Mouse (Mus musculus): ENCODE results near the gene Aatk.

The Aatk gene

DNA sequence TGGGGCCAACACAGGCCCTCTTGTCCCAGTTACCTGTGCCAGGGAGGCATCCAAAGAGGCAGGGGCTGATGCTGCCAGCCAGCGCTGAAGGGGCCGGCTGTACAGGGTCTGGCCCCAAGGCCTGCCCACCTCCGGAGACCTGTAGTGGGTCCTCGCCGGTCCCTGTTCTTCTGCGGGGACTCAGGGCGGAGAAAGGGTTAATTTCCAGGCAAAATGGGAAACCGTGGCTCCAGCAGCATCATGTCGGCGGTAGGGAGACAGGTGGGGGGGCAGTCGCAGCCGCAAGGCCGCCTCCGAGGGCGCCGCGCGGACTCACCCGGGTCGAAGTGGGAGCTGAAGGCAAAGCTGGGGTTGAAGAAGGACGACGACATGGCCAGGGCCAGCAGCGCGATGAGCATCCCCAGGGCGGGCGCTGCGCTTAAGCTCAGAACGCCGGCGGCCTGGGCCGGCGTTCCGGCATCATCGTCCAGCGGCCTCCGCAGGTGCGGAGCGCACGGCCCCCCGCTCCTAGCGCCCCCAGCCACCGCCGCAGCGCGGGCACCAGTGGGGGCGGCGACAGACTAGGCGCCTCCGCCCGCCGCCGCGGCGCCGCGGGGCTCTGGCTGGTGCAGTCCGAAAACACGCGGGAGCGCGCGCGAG is at the start of gene Aatk:
Gene Aatk (minus strand): TSS at position 615 of the 639 bp plus-strand sequence.
- no peak for DNase-seq

DNA sequence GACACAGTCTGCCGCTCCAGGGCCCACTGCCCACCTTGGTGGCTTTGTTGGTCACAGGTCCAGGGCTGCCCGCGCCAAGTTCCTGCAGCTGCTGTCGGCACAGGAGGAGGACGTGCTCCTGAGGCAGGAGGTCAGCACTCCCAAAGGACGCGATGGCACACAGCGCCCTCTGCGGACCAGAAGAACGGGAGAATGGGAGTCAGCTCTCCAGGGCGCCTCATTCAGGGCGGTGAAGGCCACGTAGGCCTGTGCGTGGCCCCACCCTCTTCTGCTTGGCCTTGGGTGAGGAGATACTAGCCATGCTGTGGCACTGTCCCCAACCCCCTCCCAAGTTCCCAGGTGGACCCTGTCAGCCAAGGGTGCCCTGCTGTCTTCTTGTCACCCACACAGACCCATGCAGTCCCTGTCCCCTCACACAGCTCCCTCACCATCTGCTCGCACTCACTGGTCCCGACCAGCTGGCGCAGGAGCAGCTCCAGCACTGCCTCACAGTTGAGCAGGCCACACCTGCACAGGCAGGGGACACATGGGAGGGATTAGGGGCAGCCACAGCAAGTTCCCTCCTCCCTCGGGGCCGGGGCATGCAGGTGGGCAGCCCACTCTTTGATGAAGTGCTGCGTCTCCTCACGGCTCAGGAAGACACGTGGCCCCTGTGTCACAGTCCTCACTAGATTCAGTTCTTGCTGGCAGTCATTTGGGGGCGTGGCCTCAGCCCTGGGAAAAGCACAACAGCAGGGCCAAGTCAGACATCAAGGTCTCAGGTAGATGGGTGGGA is 46.0 kb upstream of the Aatk start:
- no peak for DNase-seq

DNA sequence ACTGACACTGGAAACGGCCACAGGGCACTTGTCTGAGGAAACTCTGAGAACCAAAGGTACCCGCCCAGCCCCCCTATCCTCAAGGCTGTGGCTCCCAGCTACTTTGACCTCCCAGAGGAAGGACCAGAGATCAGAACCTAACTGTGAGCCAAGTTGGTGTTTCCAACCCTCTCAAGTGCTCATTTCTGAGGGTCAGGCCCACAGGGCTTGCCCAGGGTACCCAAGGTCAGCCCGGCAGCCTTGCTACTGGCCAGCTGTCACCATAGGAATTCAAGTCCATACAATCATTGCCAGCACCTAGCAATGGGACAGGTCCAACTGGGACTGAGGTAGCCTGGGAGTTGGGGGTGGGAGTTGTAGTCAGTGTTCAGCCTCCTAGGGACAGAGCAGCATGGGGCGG is 43.7 kb upstream of the Aatk start:
- DNase-seq = no peak

DNA sequence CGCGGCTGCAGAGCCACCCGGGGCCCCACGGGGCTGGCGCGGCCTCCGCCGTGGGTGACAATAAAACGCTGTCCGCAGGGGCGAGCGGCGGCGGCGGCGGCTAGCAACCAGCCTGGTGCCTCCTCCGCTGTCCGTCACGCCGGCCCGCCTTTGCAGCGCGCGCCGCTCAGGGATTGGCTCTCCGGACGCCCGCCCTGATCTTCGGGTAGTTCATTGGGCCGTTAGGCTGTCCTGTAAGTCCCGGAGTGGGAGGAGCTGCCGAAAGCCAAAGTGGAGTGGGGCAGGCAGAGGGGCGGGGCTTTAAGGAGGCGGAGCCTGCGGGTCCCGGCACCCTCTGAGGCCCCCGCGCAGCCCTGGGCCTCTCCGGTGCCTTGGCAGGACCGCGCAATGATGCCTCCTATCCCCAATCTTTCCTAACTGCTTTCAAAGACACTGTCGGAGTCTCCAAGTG is 39.8 kb upstream of the Aatk start, which contains the start of gene Cep131:
Gene Cep131 (minus strand): TSS at position 126 of the 451 bp plus-strand sequence.
- peak; percentile 99 for DNase-seq

DNA sequence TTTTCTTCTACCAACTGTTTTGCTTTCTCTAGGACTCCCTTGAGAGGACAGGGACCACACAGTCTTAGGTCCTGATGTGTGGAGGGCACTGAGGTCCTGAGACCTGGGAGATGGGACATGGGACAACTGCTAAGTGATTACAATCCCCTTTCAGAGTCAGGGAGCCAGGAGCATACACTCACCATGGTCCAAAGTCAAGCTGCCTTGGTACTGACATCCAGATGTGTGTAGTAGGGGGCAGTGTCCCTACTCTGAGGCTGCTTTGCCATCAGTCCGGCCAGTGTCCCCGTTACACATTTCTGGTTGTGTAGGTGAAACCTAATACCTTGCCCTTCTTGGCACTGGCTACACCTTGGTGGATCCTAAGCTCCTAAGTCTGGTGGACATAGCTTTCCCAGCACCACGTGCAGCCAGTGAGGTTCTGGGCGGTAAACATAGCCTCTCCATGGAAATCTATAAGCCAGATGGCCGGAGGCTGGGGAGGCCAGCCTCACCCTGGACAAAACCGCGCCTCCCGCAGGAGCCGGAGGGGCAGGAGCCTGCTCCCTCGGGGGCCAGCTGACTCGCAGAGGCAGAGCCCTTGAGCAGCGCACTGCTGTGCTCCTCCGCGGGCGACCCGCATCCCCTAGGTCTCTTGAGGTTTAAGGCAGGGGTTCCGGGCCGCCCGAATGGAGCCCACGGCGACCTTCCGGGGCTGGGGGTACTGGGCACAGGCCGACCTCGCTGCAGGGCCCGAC is 39.1 kb upstream of the Aatk start:
- DNase-seq = no peak

DNA sequence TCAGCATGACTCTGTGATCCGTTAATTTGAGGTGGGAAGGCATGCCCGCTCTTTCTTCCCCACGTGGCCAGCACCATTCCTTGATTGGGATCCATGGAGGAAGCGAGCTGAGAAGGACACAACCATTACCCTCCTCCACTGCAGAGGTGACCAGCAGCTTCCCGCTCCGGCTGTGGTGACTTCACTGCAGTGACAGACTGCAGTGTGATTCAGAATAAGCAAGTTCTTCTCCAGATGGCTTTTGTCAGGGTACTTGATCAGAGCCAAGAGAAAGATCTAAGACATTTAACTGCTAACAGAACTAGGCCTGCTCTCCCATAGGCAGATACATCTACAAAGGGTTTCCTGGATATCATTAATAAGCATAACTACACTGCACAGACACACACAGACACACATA is 33.3 kb upstream of the Aatk start:
- DNase-seq = no peak

DNA sequence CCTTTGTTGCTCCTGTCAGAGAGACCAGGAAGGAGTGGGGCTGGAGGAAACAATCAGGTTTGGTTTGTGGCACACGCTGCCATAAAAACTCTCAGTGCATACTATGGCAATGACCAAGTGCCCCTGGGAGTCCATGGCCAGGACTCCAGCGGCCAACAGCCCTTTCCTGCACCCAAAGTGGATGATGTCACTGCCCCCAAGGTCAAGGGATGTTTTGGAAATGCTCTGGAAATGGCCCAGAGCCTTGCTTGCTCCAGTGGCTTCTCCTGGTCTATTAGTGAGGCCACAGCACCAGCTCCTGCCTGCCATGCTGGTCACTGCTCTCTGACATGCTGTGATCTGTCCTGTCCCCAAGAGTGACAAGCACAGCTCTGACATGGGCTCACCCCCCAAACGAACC is 29.2 kb upstream of the Aatk start:
- DNase-seq = no peak

DNA sequence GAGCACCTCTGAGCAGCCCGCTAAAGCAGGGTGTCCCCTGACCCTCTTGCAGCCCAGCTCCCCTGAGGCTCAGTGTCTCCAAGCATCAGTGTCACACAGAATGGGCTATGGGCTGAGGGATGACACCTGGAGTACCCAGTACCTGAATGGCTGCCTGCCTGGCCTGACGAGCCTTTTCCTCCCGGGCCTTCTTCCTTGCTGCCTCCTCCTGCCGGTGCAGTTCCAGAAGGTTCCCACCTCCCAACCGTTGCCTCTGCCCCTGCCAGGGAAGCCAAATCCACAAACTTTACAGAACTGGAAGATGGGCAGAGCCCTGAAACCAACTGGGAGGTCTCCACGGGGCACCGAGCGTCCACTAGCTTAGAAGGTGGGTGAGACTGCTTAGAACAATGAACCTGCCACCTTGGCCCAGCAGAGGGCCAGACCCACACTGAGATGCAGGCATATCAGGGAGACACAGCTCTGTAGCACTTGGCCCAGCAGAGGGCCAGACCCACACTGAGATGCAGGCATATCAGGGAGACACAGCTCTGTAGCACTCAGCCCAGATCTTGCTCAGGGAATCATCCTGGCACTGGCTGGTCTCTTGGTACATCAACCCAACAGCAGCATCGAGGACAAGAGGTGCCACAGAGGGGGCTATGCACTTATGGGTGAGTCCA is 26.1 kb upstream of the Aatk start:
- no peak for DNase-seq

DNA sequence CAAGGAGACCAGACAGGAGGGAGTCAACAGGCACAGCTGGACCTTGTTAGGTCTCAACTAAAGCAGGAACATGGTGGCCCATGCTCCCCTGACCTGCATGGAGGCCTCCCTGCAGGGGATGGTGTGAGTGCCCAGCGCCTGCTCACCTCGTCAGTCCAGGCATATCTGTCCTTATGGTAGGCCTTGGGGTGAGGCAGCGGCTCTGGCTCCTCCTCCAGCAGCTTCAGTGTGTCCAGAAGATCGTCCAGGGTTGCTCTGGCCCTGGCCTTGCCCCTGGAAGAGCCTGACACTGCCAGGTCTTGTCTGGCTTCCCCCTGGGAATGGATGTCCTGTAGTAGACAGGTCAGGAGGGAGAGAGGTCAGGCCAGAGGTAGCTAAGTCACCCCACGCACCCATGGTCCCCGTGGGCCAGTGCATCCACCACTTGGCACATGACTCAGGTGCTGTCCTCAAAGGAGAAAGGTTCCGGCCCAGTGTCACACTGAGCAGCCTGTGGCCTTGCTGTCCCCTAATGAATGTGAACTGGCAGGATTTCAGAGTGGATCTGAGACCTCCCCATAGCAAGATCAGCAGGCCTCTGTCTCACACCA is 24.9 kb upstream of the Aatk start:
- DNase-seq = no peak

DNA sequence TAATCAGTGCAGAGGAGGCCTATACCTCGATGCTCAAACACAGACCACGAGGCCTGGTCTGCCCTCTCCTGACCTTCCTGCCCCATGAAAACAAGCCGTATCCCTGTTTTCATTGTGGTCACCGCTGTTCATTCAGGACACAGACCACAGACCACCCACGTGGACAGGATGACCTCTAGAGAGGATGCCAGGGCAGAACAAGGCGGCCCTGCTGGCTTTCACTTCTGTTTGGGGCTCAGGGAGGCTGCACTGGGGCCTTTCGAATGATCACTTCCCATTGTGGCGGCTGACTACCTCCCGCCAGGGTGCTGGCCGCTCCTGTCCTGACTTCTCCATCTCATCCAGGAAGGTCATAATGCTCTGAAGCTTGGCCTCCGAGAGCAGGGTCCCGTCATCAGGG is 24.1 kb upstream of the Aatk start:
- DNase-seq = no peak

DNA sequence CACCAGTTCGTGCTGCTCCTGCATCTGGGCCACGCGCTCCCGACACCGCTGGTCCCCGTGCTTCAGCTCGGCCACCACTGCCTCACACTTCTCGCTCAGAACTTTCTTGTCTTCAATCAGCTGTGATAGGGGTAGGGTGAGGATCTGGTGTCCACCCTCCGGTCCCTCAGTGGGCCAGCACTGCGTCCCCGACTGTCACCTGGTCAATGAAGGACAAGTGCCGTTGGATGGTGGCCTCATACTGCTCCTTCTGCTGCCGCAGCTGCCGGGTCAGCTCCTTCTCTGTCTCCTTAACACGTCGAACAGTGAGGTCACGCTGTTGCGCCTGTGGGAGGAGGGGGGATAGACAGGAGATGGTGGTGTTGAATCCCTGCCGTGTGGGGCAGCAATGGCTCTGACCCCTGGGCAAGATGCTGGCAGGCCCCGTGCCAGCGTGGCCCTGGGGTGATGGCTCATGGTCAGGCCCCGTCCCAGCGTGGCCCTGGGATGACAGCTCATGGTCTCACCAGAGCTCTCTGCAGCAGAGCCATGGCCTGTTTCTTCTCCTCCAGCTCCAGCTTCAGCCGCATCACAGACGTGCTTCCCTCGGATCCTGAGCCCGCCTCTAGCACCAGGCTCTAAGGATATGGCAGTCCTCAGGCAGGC is 23.4 kb upstream of the Aatk start:
- DNase-seq = no peak

DNA sequence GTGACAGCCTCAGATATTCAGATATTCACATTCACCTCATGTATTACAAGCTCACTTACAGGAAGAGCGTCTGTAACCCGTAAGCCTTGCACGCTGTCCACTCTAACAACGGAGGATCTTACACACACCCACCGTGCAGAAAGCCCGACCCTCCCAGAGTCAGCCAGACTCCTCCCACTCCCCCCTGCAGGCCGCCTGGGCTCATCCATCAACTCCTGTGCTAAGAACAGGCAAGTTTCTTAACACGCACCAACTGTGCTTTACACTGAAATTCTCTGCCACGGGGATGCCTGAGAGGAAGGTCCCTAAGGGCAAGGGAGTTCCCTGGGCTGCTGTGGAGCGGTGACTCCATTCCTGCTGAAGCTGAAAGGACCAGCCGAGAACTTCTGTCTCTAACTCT is 22.3 kb upstream of the Aatk start:
- no peak for DNase-seq

DNA sequence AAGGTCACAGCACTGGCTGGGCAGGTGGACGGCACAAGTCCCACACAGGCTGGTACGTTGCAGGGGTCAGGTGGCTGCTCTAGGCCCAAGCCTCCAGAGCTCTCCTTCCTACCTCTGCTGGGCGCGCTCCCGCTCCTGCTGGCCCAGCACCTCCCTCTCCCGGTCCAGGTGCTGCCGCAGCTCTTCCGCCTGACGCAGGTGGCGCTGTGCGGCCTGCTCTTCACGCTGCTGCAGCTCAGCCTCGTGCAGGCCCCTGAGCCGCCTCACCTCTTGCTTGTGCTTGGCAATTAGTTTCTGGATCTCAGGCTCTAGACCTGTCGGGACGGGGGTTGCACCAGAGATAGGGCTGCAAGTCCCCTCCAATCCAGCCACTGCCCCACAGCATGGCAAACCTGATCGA is 20.9 kb upstream of the Aatk start:
- DNase-seq = no peak

DNA sequence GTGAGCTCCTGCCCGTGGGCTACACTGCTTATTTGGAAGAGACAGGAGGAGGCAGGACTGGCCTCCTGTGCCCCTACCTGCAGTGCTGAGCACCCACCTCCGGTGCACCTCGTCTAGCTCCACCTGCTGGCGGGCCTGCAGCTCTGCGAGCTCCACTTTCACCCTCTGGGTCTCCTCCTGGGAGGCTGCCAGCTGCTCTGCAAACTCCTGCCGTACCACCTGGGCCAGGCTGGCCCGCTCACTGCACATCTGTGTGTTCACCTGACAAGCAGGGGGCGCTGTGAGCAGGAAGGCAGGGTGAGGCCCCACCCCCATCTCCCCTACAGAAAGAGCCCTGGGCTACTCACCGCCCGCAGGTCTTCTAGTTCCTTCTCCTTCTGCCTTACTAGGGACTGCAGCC is 18.3 kb upstream of the Aatk start:
- DNase-seq = no peak

DNA sequence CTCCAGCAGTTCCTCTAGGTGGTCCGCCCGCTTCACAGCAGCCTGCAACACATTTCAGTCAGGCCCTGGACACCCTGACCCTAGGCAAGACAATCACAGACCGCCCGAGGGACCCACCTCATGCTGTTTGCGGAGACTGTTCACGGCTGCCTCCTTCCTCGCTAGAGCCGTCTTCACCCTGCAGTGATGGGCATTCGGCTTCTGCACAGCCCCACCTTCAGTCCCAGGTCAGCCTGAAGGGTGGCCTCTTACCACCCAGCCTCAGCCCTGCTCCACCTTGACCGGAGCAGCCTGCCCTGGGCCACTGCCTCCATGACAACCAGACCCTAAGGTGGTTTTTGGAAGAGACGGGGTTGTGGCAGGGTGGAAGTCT is 17.7 kb upstream of the Aatk start:
- DNase-seq = no peak

DNA sequence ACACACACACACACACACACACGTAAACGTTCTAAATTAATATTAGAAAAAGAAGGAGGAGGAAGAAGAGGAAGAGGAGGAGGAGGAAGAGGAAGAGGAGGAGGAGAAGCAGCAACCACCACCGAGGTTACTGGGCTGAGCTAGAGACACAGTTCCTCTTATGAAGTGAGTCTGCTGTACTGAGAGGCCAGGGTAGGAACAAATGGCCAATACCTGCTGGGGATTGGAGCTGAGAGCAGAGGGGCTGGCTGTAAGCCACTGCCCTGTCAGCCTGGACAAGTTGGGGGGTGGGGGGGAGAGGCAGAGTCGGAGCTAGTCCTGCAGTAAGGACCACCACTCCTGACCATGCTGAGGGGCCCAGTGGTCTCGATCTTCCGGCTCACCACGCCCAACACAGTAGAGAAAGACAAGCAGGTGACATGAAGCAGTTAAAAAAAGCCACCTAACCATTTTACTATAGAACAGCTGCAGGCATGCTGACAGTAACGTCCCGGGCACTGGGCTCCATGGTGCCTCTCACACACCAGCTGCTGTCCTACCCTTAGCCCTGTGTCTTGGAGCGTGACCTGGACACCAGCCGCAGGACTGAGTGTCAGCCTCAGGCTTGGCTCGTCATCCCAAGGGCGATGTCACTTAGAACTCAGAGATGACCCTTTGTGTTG is 17.2 kb upstream of the Aatk start:
- DNase-seq = no peak

DNA sequence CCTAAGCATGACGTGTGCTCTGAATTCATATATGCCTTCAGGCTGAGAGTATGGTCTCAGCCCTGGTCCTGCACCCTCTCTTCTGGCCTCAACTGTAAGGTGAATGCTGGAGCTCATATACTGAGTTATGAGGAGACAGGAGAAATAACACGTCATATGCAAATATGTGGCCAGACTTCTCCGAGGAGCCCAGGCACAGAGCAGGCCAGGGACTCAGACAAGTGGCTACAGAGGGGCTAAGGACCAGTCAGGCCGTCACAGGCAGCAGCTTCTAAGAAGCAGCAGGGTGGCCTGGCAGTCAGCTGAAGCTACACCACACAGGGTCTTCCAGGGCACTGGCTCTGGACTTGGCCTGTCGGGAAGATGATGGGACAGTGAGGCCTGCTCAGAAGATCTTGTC is 16.4 kb upstream of the Aatk start:
- DNase-seq = no peak

DNA sequence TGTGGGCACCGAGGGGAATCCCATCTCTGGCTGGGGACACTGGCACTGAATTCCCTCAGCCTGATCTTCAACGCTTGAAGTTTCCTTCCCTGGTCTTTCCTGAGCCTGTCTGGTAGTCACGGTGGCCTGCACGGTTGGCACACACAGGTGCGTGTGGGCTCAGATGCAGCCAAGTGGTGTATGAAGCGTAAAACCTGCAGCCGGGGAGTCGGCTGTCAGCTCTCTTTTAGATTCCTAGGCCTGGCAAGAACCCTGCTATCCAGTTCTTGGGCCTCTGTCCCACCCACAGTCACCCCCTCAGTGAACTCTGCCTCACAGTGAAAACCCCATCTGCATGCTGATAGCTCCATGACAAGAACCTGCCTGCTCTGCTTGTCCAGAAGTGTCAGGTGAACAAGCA is 13.7 kb upstream of the Aatk start:
- no peak for DNase-seq

DNA sequence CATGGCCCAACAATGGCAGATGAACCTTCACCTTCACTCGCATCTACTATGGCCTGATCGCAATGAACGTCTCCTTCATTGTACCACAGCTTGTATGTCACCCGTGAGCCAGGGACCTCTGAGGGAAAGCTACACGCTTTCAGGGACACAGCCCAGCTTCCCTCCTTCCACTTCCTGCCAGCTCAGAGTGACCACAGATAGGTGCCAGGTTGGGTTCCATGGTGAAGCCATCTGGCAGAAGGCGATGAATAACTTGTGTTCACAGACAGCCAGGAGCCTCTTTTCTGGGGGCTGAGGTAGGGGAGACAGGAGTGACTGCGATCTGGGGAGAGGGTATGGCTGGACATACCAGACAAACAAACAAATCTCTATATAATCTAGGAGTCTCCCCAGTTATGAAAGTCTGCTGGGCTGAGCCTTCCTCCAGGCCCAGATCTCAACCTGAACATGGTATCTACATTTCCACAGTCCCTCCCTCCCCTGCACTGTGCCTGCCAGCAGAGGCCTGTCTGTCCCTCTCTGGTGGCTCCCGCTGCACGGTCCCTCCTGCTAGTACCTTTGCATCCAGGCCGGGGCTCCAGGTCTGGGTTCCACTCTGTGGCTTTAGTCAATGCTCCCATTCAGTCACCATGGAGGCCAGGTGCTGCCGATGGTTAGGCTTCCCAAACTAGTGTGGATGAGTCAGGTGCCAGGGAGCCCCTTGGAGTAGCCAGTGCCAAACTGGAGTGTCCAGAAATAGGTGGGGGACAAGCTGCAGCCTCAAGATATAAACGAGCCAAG is 9.2 kb upstream of the Aatk start:
- no peak for DNase-seq

DNA sequence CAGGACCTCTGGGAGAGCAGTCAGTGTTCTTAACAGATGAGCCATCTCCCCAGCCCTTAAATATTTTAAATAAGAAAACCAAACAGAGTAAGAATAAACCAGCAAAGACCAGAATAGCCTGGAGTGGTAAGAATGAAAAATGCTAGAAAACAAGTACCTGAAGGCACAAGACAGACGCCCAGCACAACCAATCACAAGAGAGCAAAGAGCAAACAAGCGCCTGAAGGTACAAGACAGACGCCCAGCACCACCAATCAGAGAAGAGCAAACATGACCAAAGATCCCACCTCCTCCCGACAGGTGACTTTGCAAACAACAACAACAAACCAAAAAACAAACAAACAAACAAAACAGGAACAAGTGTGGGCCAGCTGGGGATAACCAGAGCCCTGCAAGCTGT is 6.9 kb upstream of the Aatk start:
- no peak for DNase-seq

DNA sequence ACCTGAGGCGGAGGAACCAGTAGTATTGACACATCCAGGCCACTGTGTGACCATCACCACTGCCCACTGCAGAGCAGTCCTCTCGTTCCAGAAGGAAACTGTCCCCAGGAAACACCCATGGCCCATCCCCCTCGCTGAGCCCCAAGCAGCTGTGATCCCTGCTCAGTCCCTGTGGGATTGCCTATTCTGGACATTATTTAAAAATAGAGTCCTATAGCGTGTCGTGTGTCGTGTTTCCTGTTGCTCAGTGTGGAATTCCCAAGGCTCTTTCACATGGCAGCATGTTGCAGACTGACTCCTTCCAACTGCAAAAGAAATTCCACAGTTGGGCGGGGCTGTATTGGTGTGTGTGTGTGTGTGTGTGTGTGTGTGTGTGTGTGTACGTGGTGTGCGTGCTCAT is 5.3 kb upstream of the Aatk start:
- DNase-seq = no peak

Data from right cerebral cortex, adult 18-20 months (tissue).